21 mouse cellular contexts compared by ENCODE assay signal in genomic region chr8:115133119-115133518, GRCm38 (mm10).
"Had no signal": no experiment of that assay in that cellular context is flagged by ENCODE, and none has a peak within 500 bp of the region (broad histone marks: within the 10 kb centered on the region; RNA-seq: fewer than 3 reads in every experiment).

No protein-coding gene starts in this region.

- ATAC-seq: liver, embryonic 12.5 days had no signal

- H3K4me3 ChIP-seq: layer of hippocampus, adult 2 months; limb, embryonic 10.5 days; limb, embryonic 13.5 days; liver, embryonic 12.5 days; liver, embryonic 15.5 days; lung, embryonic 15.5 days; megakaryocyte, embryonic 14.5 days; midbrain, embryonic 10.5 days; midbrain, embryonic 13.5 days; neural tube, embryonic 13.5 days; stomach, embryonic 15.5 days had no signal

- H3K4me1 ChIP-seq: limb, embryonic 13.5 days; liver, embryonic 12.5 days; liver, embryonic 15.5 days; lung, embryonic 15.5 days; megakaryocyte, embryonic 14.5 days; stomach, embryonic 15.5 days had no signal

- H3K4me2 ChIP-seq: limb, embryonic 13.5 days; liver, embryonic 12.5 days; liver, embryonic 15.5 days; lung, embryonic 15.5 days; stomach, embryonic 15.5 days had no signal

- H3K9me3 ChIP-seq: limb, embryonic 10.5 days; liver, embryonic 12.5 days; liver, embryonic 15.5 days; lung, embryonic 15.5 days; midbrain, embryonic 10.5 days; midbrain, embryonic 13.5 days; neural tube, embryonic 13.5 days had no signal

- H3K9ac ChIP-seq: limb, embryonic 13.5 days; liver, embryonic 12.5 days; liver, embryonic 15.5 days; lung, embryonic 15.5 days; midbrain, embryonic 13.5 days; neural tube, embryonic 13.5 days; stomach, embryonic 15.5 days had no signal

- DNase-seq: kidney, postnatal 25 days; layer of hippocampus, adult 9-11 months; liver; lung, adult 18-20 months; lung, postnatal 10 days; lung, postnatal 36 days; right cerebral cortex, postnatal 25 days; spleen, adult 18-20 months; thymus, postnatal 25 days had no signal

- H3K27ac ChIP-seq: kidney, postnatal 0 days; layer of hippocampus, adult 2 months; limb, embryonic 10.5 days; limb, embryonic 13.5 days; liver, embryonic 12.5 days; liver, embryonic 15.5 days; lung, embryonic 15.5 days; midbrain, embryonic 10.5 days; midbrain, embryonic 13.5 days; stomach, embryonic 15.5 days had no signal

- H3K27me3 ChIP-seq: liver, embryonic 12.5 days; liver, embryonic 15.5 days; lung, embryonic 15.5 days; megakaryocyte, embryonic 14.5 days; midbrain, embryonic 13.5 days; neural tube, embryonic 13.5 days; stomach, embryonic 15.5 days had no signal

- H3K36me3 ChIP-seq: limb, embryonic 10.5 days; limb, embryonic 13.5 days; liver, embryonic 12.5 days; liver, embryonic 15.5 days; lung, embryonic 15.5 days; midbrain, embryonic 10.5 days; midbrain, embryonic 13.5 days; neural tube, embryonic 13.5 days; stomach, embryonic 15.5 days had no signal
